Mouse (Mus musculus): ENCODE data around the gene St6galnac3.
A peak's percentile ranks its signal among the peaks of the same experiment; 100 is the strongest.

St6galnac3 gene

DNA sequence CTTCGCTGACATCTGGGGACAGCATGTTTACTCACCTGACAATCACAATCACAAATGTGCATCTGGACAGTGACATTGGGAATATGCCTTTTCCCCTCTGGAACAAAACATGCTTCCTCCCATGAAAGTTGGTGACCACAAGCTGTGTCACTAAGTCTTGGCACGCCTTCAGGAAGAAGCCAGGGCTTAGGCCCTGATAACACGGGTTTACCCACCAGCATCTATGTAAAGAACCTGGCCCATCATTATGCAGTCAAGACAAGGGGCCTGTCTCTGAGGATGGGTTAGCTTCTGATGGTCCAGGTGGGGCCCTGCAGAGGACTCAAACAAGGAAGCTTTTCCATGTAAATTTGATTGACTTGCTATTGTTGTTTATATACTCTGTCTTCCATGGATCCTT, 131.9 kb downstream of the St6galnac3 start:
- no peak for DNase-seq (ENCODE audit: low read depth in 1 of 2, low spot score in 2 of 2)

DNA sequence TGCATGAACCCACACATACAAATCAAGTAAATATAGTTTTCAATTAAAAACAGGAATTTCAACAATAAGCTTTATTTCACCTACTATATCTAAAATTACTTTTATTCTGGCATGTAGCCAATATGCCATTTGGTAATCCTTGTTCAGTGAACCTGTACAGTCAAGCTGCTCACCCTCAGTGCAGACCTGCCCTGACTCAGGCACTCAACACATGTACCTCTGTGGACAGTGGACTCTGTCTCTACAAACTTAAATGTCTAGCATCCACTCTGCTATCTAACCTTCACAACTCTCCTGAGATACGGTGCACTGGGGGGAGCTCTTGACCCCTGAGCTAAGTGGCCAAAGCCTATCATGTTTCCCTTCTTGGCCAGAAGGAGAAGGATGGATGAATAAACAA, 137.4 kb downstream of the St6galnac3 start:
- DNase-seq (ENCODE audit: low read depth in 1 of 2, low spot score in 2 of 2): no peak

DNA sequence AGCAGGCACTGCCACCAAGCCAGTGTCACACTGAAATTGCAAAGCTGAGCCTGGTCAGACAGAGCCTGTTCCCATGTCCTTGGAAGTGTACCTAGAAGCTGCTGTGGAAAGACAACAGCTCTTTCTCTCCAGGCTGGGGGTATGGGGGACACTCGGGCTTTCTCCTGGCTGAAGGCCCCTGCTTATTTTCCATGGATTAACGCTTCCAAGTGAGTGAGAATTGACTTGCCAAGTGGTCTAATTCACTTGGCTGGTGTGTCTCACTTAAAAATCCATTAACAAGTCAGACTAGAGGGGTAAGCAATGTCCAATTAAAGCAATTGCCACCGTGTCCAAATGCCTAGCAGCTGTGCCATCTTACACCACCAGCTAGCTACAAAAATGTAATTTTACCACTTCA, 140.1 kb downstream of the St6galnac3 start:
- no peak for DNase-seq (ENCODE audit: low read depth in 1 of 2, low spot score in 2 of 2)

DNA sequence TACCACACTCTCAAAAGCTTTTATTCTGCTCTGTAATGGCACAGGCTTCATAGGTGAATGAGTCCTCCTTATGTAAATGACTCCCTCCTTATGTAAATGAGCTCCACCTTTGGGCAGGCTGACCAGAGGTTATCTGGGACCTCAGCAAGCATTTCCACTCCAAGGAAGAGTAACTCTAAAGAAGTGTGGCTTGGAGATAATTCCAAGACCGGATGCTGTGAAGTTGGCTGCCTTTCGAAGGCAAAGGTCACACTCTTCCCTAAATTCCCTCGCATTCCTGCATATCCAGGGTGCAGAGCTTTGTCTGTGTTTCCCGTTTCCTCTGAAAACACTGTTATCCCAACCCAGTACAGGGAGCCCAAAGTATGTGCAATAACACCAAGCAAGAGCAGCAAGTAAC, 142.9 kb downstream of the St6galnac3 start:
- no peak for DNase-seq (ENCODE audit: low read depth in 1 of 2, low spot score in 2 of 2)

DNA sequence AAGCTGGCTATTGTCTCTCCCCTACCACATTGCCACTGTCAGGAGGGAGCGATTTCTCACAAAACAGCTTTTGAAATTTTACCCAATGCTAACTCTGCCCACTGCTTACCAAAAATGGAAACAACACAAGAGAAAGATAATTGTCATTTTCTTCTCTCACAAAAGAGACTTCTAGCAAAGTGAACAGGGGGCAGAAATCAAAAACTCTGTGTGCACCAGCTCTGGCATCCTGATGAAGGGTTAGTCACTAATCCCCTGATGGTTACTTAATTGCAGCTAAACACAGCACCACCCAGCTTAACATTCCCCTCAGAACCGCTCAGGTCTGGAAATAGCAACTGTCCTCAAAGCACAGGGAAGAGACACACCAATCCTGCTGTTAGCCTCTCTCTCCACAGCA, 144.3 kb downstream of the St6galnac3 start:
- no peak for DNase-seq (ENCODE audit: low read depth in 1 of 2, low spot score in 2 of 2)

DNA sequence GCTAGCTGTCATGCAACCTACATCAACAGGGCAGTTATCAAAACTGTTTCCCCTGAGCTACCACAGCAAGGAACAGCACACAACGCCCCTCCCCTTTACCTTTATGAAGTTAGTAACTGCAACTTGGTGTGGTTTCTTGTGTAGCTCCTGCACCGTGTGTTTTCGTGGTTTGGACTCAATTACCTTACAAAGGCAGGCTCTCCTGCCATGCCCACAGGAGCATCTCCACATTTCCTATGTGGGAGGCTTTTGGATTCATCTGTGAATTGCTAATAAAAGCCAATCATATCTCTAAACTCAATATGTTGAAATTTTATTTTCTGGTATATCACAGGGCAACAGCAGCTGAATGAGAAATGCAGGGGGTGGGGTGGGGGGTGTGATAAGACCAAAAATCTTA, 144.8 kb downstream of the St6galnac3 start:
- no peak for DNase-seq (ENCODE audit: low read depth in 1 of 2, low spot score in 2 of 2)

DNA sequence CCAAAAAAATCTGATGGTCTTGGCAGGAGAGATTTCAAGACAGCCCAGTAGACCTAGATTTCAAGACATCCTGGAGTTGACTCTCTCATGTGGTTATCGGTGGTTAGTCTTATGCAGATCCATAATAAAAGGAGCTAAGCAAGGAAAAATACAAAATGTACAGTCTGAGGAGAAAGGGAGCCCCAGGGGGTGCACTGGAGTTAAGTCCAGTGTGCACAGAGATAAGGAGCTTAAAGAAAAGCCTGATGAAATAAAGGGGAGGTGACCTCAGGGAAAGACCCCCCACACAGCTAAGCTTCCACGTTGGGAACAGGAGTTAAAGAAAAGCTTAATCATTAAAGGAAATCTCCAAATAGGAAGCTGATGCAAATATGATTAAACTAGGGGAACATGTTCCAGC, 147.7 kb downstream of the St6galnac3 start:
- no peak for DNase-seq (ENCODE audit: low read depth in 1 of 2, low spot score in 2 of 2)

DNA sequence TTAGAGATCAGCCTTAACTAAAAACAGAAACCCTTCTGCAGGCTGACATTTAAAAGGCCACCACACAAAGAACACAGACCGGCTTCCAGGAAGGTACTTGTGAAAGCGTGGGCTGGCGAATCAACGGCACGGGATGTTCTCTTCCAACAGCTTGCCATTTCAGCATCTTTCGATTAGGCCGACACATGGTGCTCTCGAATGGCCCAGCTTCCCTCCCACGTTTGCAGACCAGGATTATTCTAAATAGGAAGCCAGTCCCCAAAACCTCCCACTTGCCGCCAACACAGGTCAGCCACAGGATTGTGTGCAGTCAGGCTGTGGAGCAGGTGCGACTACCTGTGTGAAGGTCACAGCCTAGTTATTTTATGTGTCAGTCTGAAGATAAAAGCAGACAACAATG, 153.8 kb downstream of the St6galnac3 start:
- DNase-seq (ENCODE audit: low read depth in 1 of 2, low spot score in 2 of 2): no peak

DNA sequence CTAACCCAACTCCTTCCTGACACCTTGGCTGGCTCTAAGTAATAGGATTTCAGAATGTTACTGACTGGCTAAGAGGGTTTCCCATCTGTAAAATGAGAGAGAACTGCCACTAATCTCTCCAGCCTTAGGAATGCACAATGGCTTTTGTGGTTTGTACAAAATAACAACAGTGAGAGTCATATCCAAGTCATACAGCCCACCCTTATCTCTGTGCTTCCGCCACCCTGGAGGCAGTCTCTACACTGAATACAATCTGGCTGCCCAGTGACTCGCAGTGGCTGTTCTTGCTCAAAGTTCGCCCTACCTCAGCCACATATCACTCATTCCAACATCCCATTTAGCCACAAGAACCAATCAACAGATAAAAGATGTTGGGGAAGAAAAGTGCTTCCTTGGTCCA, 156.2 kb downstream of the St6galnac3 start:
- DNase-seq (ENCODE audit: low read depth in 1 of 2, low spot score in 2 of 2): no peak

DNA sequence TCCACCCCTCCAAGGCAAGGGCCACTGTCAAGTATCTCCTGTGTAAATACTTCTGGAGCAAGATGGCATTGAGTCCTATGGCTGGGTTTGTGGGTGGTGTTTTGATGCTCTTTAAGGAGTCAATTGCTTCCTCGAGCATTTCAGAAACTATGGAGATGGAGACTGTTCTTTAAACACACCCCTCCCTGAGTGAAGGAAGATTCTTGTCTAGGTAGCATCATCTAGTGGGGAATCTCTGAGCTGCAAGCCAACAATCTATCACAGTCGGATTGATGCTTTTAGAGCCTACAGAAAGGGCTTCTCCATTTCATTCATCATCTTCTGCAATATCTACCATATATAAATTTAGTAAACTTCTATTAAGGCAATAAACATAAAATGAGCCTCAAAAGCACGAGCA, 157.1 kb downstream of the St6galnac3 start:
- DNase-seq (ENCODE audit: low read depth in 1 of 2, low spot score in 2 of 2): no peak

DNA sequence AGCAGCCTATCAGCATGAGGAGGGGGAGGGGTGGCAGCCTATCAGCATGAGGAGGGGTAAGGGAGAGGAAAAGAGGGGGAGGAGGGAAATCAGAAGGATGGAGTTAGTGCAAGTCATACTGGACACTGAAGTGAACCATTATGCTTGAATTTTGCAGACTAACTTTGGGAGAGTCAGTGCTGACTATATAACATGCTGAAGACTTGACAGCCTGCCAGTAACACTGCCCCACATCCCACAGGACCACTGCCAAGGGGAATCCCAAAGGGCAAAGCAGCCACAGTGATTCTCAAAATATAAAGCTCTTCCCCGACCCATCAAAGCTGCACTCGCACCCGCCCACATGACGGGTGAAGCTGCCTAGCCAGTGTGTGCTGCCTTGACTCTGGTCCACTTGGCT, 157.5 kb downstream of the St6galnac3 start:
- no peak for DNase-seq (ENCODE audit: low read depth in 1 of 2, low spot score in 2 of 2)

DNA sequence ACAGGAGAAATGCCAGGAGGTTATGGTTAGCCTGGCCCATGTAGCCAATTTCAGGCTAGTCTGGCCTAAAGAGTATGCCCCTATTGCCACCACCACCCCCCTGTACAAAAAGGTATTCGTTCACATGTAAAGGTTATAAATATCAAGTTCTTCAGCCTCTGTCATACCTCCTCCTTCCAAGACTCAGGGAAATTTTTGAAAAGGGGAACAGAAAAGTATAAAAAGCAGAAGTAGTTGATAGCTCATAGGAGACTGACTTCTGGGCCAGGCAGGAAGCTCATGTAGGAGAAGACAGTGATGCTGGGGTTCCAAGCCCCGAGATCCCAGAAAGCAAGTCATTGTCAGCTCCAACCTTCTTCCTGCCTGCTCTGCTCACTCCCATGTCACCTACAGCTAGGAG, 158.9 kb downstream of the St6galnac3 start:
- DNase-seq (ENCODE audit: low read depth in 1 of 2, low spot score in 2 of 2): peak in 1 of 2 experiments; percentile 1

DNA sequence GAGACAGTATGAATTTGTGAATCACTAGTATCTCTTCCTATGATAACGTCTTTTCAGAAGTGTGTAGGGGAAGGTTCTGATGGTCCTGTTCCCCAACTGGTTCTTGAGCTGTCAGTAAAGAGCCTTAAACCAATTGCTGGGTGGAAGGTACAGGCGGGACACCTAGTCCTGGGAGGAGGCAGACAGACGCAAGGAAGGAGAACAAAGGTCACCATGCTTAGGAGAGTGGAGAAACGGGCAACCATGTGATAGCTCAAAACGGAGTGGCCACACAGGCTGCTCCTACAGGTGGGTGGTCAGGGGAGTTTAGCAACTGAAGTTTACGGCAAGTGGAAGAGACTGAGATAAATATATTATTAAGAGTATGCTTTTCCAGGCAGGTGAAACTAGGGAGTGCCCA, 164.1 kb downstream of the St6galnac3 start:
- DNase-seq (ENCODE audit: low read depth in 1 of 2, low spot score in 2 of 2): no peak

DNA sequence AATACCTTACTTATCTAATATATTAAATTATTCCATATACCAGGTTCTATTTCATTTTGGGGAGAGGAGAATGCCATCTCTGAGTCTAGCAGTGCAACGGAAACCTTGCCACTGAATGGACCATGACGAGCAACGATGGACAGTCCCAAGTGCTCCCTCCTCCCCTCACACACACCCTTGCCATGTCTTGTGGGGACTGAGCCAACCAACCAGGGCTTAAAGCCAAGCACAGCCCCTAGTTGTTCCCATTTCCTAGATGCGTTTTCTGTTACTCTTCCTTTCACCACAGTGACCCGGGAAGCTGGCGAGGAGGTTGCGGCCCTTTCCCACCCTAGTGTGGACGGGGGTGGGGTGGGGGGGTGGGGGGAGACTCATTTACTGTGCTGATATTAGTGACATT, 165.4 kb downstream of the St6galnac3 start:
- DNase-seq (ENCODE audit: low read depth in 1 of 2, low spot score in 2 of 2): no peak

DNA sequence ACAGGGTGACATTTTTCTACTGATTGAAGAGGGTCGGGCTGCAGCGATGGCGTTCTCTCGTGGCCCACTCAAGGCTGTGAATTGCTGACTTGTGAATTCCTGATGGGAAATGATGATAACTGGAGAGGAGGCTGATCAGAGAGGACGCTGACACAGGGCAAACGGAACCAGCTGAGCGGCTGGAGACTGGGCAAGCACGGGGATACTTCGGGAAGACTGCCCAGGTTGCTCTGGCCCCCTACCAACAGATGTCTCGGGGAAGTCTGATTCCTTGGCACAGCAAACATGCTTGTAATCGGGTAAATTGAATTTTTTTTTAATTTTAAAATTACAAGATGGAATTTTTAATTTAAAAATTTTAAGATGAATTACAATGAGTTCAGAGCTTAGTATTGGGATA, 168.4 kb downstream of the St6galnac3 start:
- no peak for DNase-seq (ENCODE audit: low read depth in 1 of 2, low spot score in 2 of 2)

DNA sequence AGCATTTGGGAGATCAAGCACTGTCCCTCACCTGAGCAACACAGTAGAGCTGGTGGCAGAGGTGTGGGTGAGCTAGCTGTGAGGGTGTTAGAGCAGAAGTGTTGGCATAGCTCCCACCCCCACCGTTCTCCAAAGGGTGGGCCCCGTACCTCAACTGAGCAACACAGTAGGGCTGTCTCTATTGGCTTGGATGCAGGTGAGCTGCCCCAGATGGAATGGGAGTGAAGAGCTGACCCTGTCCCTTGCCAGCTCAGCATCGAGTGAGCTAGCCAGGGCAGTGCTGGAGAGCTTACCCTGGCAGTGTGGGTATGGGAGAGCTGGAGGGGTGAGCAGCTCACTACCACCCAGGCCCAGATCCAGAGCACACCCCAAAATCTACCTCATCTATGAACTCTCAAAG, 171.3 kb downstream of the St6galnac3 start:
- DNase-seq (ENCODE audit: low read depth in 1 of 2, low spot score in 2 of 2): no peak

DNA sequence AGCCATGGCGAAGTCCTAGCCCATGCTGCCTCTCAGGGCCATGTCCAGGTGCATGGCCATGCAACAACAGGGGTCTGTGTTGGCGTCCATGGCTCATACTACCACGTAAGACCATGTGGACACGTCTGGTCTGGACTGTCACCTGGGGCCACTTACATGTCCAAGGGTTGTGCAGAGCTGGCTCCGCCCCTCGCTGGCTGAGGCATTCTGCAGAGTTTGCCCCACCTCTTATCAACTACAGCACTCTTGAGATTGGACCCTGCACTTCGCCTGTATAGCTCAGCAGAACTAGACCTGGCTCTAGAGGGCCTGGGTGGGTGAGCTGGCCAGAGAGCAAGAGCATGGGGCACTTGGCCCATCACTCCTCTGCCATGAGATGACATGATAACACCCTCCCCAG, 171.7 kb downstream of the St6galnac3 start:
- DNase-seq (ENCODE audit: low read depth in 1 of 2, low spot score in 2 of 2): no peak

DNA sequence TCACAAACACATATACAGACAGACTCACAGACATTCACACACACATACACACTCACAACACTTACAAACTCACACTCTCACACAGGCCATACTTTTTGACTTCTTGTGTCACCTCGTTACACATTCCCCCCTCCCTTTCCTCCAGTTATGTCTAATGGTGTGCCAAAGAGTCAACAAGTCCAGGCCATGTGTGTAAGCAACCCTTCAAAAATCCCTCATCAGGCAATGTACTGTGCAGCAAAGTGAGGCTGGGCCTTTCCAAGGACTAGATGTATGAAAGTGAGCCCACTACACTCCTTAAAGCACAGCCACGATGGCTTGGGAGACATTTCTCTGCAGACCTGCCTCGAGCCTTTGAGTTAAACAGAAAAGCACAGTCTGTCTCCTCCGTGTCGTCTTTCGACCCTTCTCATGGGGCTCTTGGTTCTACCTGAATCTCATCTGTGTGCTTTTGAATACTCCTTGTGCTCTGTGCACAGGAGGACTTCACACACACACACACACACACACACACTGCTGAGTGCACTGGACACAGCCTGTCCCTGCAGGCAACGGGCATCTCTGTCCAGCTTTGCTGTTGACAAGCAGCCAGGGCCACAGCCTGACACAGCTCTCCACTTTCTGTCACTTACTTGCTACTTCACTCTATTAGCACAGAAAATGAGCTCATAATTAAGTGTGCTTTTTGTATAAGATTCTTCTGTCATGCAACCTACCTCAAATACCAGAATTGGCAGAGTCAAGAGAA, 177.9 kb downstream of the St6galnac3 start:
- DNase-seq (ENCODE audit: low read depth in 1 of 2, low spot score in 2 of 2): no peak

DNA sequence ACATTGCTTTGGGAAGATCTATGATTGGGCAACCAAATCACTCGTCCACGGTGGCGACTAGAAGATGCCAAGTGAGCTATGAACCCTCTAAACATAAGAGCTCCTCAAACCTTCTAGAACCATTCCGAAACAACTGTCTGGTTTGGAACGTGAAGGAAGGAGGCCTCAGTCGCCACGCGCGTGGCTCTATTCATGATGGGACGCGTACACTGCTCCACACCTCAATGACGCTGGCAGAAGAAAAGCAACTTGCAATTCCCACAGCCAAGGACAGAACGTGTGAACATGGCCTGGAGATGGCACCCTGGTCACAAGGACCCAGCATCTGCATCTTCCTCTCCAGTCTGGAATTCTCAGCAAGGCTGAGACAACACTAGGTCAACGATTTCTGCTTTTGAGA, 185.1 kb downstream of the St6galnac3 start:
- no peak for DNase-seq (ENCODE audit: low read depth in 1 of 2, low spot score in 2 of 2)

DNA sequence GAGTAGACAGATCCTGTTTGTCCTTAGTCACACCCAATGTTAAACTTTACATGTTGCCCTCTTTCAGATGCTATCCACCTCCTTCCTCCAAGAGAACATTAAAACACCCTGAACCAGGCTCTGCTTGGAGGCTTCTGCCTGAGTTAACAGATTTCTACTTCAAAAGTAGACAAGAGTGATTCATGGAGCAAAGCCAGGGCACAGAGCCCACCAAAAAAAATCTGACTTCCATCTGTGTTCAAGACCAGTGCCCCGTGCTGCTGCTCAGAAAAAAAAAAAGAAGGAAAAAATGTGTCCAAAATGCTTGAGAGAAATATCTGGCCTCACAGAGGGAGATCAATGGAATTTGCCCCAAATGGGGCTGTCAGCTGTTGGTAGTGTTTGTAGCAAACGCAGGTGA, 186.6 kb downstream of the St6galnac3 start:
- no peak for DNase-seq (ENCODE audit: low read depth in 1 of 2, low spot score in 2 of 2)

DNA sequence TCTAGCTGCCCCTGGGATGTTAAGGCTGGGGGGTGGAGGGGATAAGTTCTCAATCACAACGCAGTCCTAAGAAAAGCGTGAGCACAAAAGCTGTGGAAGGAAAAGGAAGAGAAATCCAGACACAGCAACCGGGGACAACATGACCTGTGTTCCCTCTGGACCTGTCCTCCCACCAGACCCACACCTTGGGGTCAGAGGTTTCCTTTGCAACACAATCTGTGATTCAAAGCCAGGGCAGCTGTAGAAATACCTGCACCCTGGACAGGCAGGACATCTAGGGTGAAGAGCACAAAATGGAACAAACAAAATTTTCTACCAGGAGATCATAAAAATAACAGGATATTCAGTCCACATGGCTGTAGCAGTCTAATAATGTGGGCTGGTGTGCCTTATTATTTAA, 187.5 kb downstream of the St6galnac3 start:
- DNase-seq (ENCODE audit: low read depth in 1 of 2, low spot score in 2 of 2): no peak

DNA sequence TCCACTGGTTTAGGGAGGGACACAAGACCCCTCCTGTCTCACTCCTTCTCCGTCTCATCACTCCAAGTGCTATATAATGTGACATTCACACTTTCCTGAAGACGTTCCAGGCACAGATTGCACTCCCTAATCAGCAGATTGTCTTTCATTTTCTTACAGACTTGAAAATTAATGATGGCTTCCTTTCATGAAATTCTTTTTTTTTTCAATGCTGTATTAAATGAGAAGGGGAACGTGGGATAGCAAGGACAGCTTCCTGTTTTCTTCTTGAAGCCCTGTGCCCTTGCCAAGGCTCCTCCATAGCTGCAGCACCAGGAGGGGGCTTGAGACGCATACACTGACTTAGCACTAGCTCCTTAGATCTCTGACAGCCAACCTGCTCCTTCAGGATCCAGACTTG, 188.7 kb downstream of the St6galnac3 start:
- DNase-seq (ENCODE audit: low read depth in 1 of 2, low spot score in 2 of 2): no peak

DNA sequence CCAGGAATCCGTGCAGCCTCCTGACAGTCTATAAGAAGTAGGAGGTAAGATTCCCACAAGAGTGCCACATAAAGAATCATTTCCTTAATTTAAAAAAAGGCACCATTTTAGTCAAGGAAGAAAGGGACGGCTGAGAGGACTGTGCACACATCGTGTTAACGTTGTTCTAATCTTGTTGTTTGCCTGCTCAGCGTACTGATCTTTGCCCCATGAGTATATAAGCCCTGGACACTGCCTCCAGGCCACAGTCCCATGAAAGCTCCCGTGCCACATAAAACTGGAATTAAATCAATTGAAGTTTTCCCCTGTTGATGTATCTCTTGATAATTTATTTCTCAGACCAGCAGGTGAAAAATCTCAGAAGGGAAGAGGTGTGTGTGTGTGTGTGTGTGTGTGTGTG, 195.8 kb downstream of the St6galnac3 start:
- DNase-seq (ENCODE audit: low read depth in 1 of 2, low spot score in 2 of 2): no peak

All from monocyte, adult 2 months (primary cell).